Mouse (Mus musculus) liver, embryonic 14.5 days (tissue): ENCODE results near the gene Sox6.

Experiments used
- CTCF ChIP-seq: IDR thresholded peaks from 2 replicates; pipeline ENCODE4 v1.5.1; 2016; ENCODE audit warnings: antibody characterized with exemption, low read depth, control low read depth
- EP300 ChIP-seq: IDR thresholded peaks from 2 replicates; pipeline ENCODE4 v1.6.1; 2016; ENCODE audit warnings: antibody characterized with exemption, low read depth

DNA sequence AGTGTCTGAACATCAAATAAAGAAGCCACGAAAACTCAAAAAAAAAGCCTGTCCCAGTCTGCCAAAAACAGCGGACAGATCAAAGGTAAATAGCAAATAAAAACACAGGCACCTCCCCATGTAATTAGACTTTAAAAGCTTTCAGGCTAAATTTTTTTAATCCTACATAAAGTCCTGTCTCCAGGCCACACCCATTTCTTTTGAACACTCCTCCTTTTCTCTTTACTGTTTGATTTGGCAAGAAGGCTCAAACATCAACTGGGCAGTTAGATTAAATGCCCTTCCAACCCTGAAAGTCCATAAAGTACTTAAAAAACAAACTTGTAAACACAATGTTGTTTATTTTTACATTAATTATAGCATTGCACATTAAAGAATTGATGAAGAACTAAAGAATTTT lies 90.7 kb downstream of the Sox6 start:
- no peak for TF ChIP-seq CTCF
- no peak for TF ChIP-seq EP300
